Mouse (Mus musculus) small intestine, adult 2 months (tissue): ENCODE data around the gene Igsf21.

Source experiments
- CTCF ChIP-seq: fragments of 200-500 bp; IDR thresholded peaks from 2 replicates; pipeline ENCODE4 v1.5.1; 2012; ENCODE audit warnings: low read depth, mild to moderate bottlenecking, control low read depth, inconsistent platforms, low read length, moderate library complexity, mixed read lengths; ENCODE audit not compliant: insufficient replicate concordance, insufficient read length; ENCODE audit errors: extremely low read depth
- POLR2A ChIP-seq: fragments of 200-500 bp; IDR thresholded peaks from 2 replicates; pipeline ENCODE4 v1.6.1; 2012; ENCODE audit warnings: low read depth, mild to moderate bottlenecking, control low read depth, inconsistent platforms, low read length, moderate library complexity

- TF ChIP-seq CTCF (no peak), POLR2A (no peak)
Observed at GRCm38 (mm10) chr4:140094835-140095234, 151.7 kb downstream of the Igsf21 start.
